Mouse (Mus musculus) hindbrain, embryonic 12.5 days (tissue): ENCODE measurements around the gene 2900026A02Rik. TPM values are rescaled to one million over a fixed set of nuclear protein-coding genes. Genes with fewer than 3 reads are reported as not detected.

Source experiments
- ATAC-seq: fragments of 200-750 bp; cut with Nextera tagmentation; 2 replicates; pipeline ENCODE4 v1.8.0; 2017; ENCODE audit warnings: moderate TSS enrichment; ENCODE audit not compliant: low FRiP score
- H3K27ac ChIP-seq: fragments of 300-500 bp; sonication (generic); 2 replicates; pipeline ENCODE4 v1.5.1; 2016; ENCODE audit warnings: mild to moderate bottlenecking
- H3K27me3 ChIP-seq: fragments of 300-500 bp; sonication (generic); 2 replicates; pipeline ENCODE4 v1.6.1; 2016; ENCODE audit warnings: mild to moderate bottlenecking
- H3K36me3 ChIP-seq: fragments of 300-500 bp; sonication (generic); 2 replicates; pipeline ENCODE4 v1.6.1; 2016; ENCODE audit warnings: mild to moderate bottlenecking
- H3K4me1 ChIP-seq: fragments of 300-500 bp; sonication (generic); 2 replicates; pipeline ENCODE4 v1.6.1; 2016
- H3K4me2 ChIP-seq: fragments of 300-500 bp; sonication (generic); replicated peaks from 2 replicates; pipeline ENCODE4 v1.6.1; 2016; ENCODE audit warnings: mild to moderate bottlenecking
- H3K4me3 ChIP-seq: fragments of 300-500 bp; sonication (generic); 2 replicates; pipeline ENCODE4 v1.5.1; 2016; ENCODE audit warnings: mild to moderate bottlenecking
- H3K9ac ChIP-seq: fragments of 300-500 bp; sonication (generic); 2 replicates; pipeline ENCODE4 v1.6.1; 2016; ENCODE audit warnings: mild to moderate bottlenecking, moderate library complexity
- H3K9me3 ChIP-seq: fragments of 300-500 bp; sonication (generic); replicated peaks from 2 replicates; pipeline ENCODE4 v1.6.1; 2016; ENCODE audit warnings: mild to moderate bottlenecking
- WGBS: fragments of 180-500 bp; shearing (Covaris S2); methylation state at CpG from one replicate; pipeline ENCODE4 v1.1.7; 2016; 5-methylcytosine and 5-hydroxymethylcytosine counted together
- polyA plus RNA-seq: library from polyadenylated mRNA; unstranded; fragments of >200 nt; fragmentation: Nextera tagmentation; extraction: Ambion mirVana; gene quantifications from 2 replicates; pipeline ENCODE4 v1.2.1, GENCODE M21; 2016

Gene 2900026A02Rik
- polyA plus RNA-seq, 1 experiment from 2014 or later: 3.6 TPM

- Histone ChIP-seq H3K4me1 (peaks cover 11% of the 10 kb centered on the region), H3K36me3 (no peaks in the 10 kb centered on the region), H3K9ac (peak overlapping the region; percentile 67), H3K27ac (no peak overlapping the region), H3K4me3 (peak overlapping the region; percentile 54), H3K9me3 (no peaks in the 10 kb centered on the region), H3K4me2 (peak overlapping the region; percentile 96), H3K27me3 (peaks cover 12% of the 10 kb centered on the region)
- ATAC-seq: peak; percentile 46
- 1% methylated on average over 62 of the region's 64 CpGs for WGBS
These were observed 471 bp downstream of the 2900026A02Rik start for GRCm38 (mm10) chr5:113220383-113221146.

GRCm38 (mm10) chr5:113219876-113220275 lies 1.2 kb downstream of the 2900026A02Rik start:
- no peak overlapping the region for H3K9ac ChIP-seq
- no peak overlapping the region for H3K27ac ChIP-seq
- H3K4me2 ChIP-seq: peak overlapping the region; percentile 96; the same call in 1 of the 2 replicates
- WGBS: 54% methylated on average over 7 of the region's 7 CpGs
- H3K36me3 ChIP-seq: no peaks in the 10 kb centered on the region
- H3K9me3 ChIP-seq: no peaks in the 10 kb centered on the region
- 0 out of 2 replicates have a peak overlapping the region, but pooled peaks have one; percentile 54 for H3K4me3 ChIP-seq
- ATAC-seq: no peak
- peaks cover 7% of the 10 kb centered on the region; the same call in 1 of the 2 replicates for H3K4me1 ChIP-seq
- H3K27me3 ChIP-seq: peaks cover 12% of the 10 kb centered on the region

- H3K27ac ChIP-seq: no peak overlapping the region
- peaks cover 7% of the 10 kb centered on the region; the same call in 1 of the 2 replicates for H3K4me1 ChIP-seq
- H3K36me3 ChIP-seq: no peaks in the 10 kb centered on the region
- no peaks in the 10 kb centered on the region for H3K9me3 ChIP-seq
- H3K4me3 ChIP-seq: no peak overlapping the region
- no peak overlapping the region for H3K4me2 ChIP-seq
- peaks cover 12% of the 10 kb centered on the region for H3K27me3 ChIP-seq
- WGBS: 82% methylated on average over 6 of the region's 6 CpGs
- H3K9ac ChIP-seq: no peak overlapping the region
- ATAC-seq: no peak
These were observed 1.6 kb downstream of the 2900026A02Rik start for GRCm38 (mm10) chr5:113219450-113219849.

- no peak overlapping the region for H3K9ac ChIP-seq
- ATAC-seq: no peak
- 81% methylated on average over 17 of the region's 17 CpGs for WGBS
These were observed 2.3 kb downstream of the 2900026A02Rik start for GRCm38 (mm10) chr5:113218617-113219235.

GRCm38 (mm10) chr5:113217076-113217475 lies 4.0 kb downstream of the 2900026A02Rik start:
- no peak overlapping the region for H3K9ac ChIP-seq
- peaks cover 12% of the 10 kb centered on the region for H3K27me3 ChIP-seq
- no peak overlapping the region for H3K27ac ChIP-seq
- H3K9me3 ChIP-seq: no peaks in the 10 kb centered on the region
- ATAC-seq: no peak
- no peak overlapping the region for H3K4me3 ChIP-seq
- H3K36me3 ChIP-seq: no peaks in the 10 kb centered on the region
- 78% methylated on average over 12 of the region's 12 CpGs for WGBS
- H3K4me1 ChIP-seq: peaks cover 7% of the 10 kb centered on the region; the same call in 1 of the 2 replicates
- H3K4me2 ChIP-seq: no peak overlapping the region

More at GRCm38 (mm10) chr5:113218617-113219235, 2.3 kb downstream of the 2900026A02Rik start:
- Histone ChIP-seq H3K27ac (no peak overlapping the region), H3K4me3 (no peak overlapping the region), H3K4me2 (no peak overlapping the region), H3K9me3 (no peaks in the 10 kb centered on the region), H3K4me1 (peaks cover 7% of the 10 kb centered on the region; the same call in 1 of the 2 replicates), H3K36me3 (no peaks in the 10 kb centered on the region), H3K27me3 (peaks cover 12% of the 10 kb centered on the region)

- WGBS: 75% methylated on average over 14 of the region's 14 CpGs
These were observed 4.6 kb downstream of the 2900026A02Rik start for GRCm38 (mm10) chr5:113216328-113216960.

GRCm38 (mm10) chr5:113215610-113216011 lies 5.4 kb downstream of the 2900026A02Rik start:
- Histone ChIP-seq H3K9ac (no peak overlapping the region), H3K9me3 (no peaks in the 10 kb centered on the region), H3K4me1 (peaks cover 3% of the 10 kb centered on the region; the same call in 1 of the 2 replicates), H3K27me3 (peaks cover 10% of the 10 kb centered on the region), H3K27ac (no peak overlapping the region), H3K4me2 (no peak overlapping the region), H3K36me3 (no peaks in the 10 kb centered on the region), H3K4me3 (no peak overlapping the region)
- no peak for ATAC-seq
- 82% methylated on average over 9 of the region's 9 CpGs for WGBS

More at GRCm38 (mm10) chr5:113216328-113216960, 4.6 kb downstream of the 2900026A02Rik start:
- Histone ChIP-seq H3K9me3 (no peaks in the 10 kb centered on the region), H3K4me2 (no peak overlapping the region), H3K4me3 (no peak overlapping the region), H3K9ac (no peak overlapping the region), H3K4me1 (peaks cover 7% of the 10 kb centered on the region; the same call in 1 of the 2 replicates), H3K36me3 (no peaks in the 10 kb centered on the region), H3K27ac (no peak overlapping the region), H3K27me3 (peaks cover 12% of the 10 kb centered on the region)
- no peak for ATAC-seq

GRCm38 (mm10) chr5:113214455-113214854 lies 6.6 kb downstream of the 2900026A02Rik start:
- Histone ChIP-seq H3K27me3 (no peaks in the 10 kb centered on the region), H3K27ac (no peak overlapping the region), H3K36me3 (no peaks in the 10 kb centered on the region), H3K4me3 (no peak overlapping the region), H3K9ac (no peak overlapping the region), H3K4me2 (no peak overlapping the region), H3K9me3 (no peaks in the 10 kb centered on the region), H3K4me1 (peaks cover 2% of the 10 kb centered on the region)
- ATAC-seq: no peak
- WGBS: 61% methylated on average over 11 of the region's 11 CpGs

GRCm38 (mm10) chr5:113214041-113214440 lies 7.0 kb downstream of the 2900026A02Rik start:
- 88% methylated on average over 8 of the region's 8 CpGs for WGBS
- no peaks in the 10 kb centered on the region for H3K27me3 ChIP-seq
- no peak overlapping the region for H3K4me3 ChIP-seq
- H3K36me3 ChIP-seq: no peaks in the 10 kb centered on the region
- ATAC-seq: no peak
- H3K4me1 ChIP-seq: peaks cover 6% of the 10 kb centered on the region
- H3K27ac ChIP-seq: no peak overlapping the region
- no peak overlapping the region for H3K9ac ChIP-seq
- no peaks in the 10 kb centered on the region for H3K9me3 ChIP-seq
- no peak overlapping the region for H3K4me2 ChIP-seq

GRCm38 (mm10) chr5:113212156-113212835 lies 8.7 kb downstream of the 2900026A02Rik start:
- ATAC-seq: no peak
- Histone ChIP-seq H3K9ac (no peak overlapping the region), H3K36me3 (no peaks in the 10 kb centered on the region), H3K9me3 (no peaks in the 10 kb centered on the region), H3K4me1 (peaks cover 12% of the 10 kb centered on the region), H3K27me3 (no peaks in the 10 kb centered on the region), H3K4me2 (no peak overlapping the region), H3K27ac (no peak overlapping the region), H3K4me3 (no peak overlapping the region)
- WGBS: 83% methylated on average over 10 of the region's 10 CpGs

- H3K27ac ChIP-seq: peak overlapping the region; percentile 41; the same call in 1 of the 2 replicates
- no peak overlapping the region for H3K4me3 ChIP-seq
- no peaks in the 10 kb centered on the region for H3K27me3 ChIP-seq
- H3K4me1 ChIP-seq: peaks cover 12% of the 10 kb centered on the region
- no peak for ATAC-seq
- no peaks in the 10 kb centered on the region for H3K36me3 ChIP-seq
- WGBS: 88% methylated on average over 6 of the region's 6 CpGs
- peak overlapping the region; percentile 2; the same call in 1 of the 2 replicates for H3K9ac ChIP-seq
- H3K9me3 ChIP-seq: no peaks in the 10 kb centered on the region
- H3K4me2 ChIP-seq: no peak overlapping the region
These were observed 10.7 kb downstream of the 2900026A02Rik start for GRCm38 (mm10) chr5:113210314-113210713.
